Mouse (Mus musculus) 3134 (cell line): ENCODE results near the gene Pfdn6.
"Not testable (repeated sequence)": the region's sequence is repeated elsewhere in the genome, so short reads cannot be mapped to it uniquely, and the experiment has no call there.

Experiments
- DNase-seq: peaks from one replicate; pipeline ENCODE4 v3.0.0-alpha.2; 2011; ENCODE audit warnings: low spot score; ENCODE audit not compliant: insufficient read length; ENCODE audit errors: extremely low read depth

Gene Pfdn6

GRCm38 (mm10) chr17:33940206-33940805 lies at the start of gene Pfdn6, which contains the start of gene Wdr46:
TSS of gene Pfdn6 (minus strand) at chr17:33940343.
TSS of gene Wdr46 (plus strand) at chr17:33940660.
- peak; percentile 80 for DNase-seq

GRCm38 (mm10) chr17:33982136-33982535 lies 42.0 kb upstream of the Pfdn6 start:
- not testable (repeated sequence) for DNase-seq

GRCm38 (mm10) chr17:33981192-33981909 lies 41.2 kb upstream of the Pfdn6 start:
- not testable (repeated sequence) for DNase-seq

GRCm38 (mm10) chr17:33980181-33981035 lies 40.3 kb upstream of the Pfdn6 start:
- no peak for DNase-seq

- DNase-seq = no peak
These were observed 39.4 kb upstream of the Pfdn6 start for GRCm38 (mm10) chr17:33979512-33980050.

GRCm38 (mm10) chr17:33978631-33979031 lies 38.5 kb upstream of the Pfdn6 start:
- DNase-seq = no peak

GRCm38 (mm10) chr17:33977861-33978557 lies 37.9 kb upstream of the Pfdn6 start:
- no peak for DNase-seq

GRCm38 (mm10) chr17:33973572-33973971 lies 33.4 kb upstream of the Pfdn6 start:
- DNase-seq = no peak

- no peak for DNase-seq
These were observed 32.5 kb upstream of the Pfdn6 start for GRCm38 (mm10) chr17:33972691-33973090.

GRCm38 (mm10) chr17:33969394-33969793 lies 29.3 kb upstream of the Pfdn6 start:
- no peak for DNase-seq

- DNase-seq = peak; percentile 50
These were observed 28.8 kb upstream of the Pfdn6 start for GRCm38 (mm10) chr17:33968927-33969326.

- peak; percentile 49 for DNase-seq
These were observed 28.3 kb upstream of the Pfdn6 start for GRCm38 (mm10) chr17:33968489-33968888.

- no peak for DNase-seq
These were observed 25.9 kb upstream of the Pfdn6 start for GRCm38 (mm10) chr17:33965846-33966550.

GRCm38 (mm10) chr17:33965082-33965845 lies 25.1 kb upstream of the Pfdn6 start:
- DNase-seq = no peak

- DNase-seq = no peak
These were observed 22.7 kb upstream of the Pfdn6 start for GRCm38 (mm10) chr17:33962876-33963275.

- no peak for DNase-seq
These were observed 19.8 kb upstream of the Pfdn6 start for GRCm38 (mm10) chr17:33959948-33960347.

GRCm38 (mm10) chr17:33959135-33959534 lies 19.0 kb upstream of the Pfdn6 start:
- DNase-seq = no peak

- DNase-seq = no peak
These were observed 18.3 kb upstream of the Pfdn6 start for GRCm38 (mm10) chr17:33958451-33958850.

- no peak for DNase-seq
These were observed 17.4 kb upstream of the Pfdn6 start for GRCm38 (mm10) chr17:33957493-33957892.
